Mouse (Mus musculus): ENCODE measurements around the gene Ccdc96.

The Ccdc96 gene

DNA sequence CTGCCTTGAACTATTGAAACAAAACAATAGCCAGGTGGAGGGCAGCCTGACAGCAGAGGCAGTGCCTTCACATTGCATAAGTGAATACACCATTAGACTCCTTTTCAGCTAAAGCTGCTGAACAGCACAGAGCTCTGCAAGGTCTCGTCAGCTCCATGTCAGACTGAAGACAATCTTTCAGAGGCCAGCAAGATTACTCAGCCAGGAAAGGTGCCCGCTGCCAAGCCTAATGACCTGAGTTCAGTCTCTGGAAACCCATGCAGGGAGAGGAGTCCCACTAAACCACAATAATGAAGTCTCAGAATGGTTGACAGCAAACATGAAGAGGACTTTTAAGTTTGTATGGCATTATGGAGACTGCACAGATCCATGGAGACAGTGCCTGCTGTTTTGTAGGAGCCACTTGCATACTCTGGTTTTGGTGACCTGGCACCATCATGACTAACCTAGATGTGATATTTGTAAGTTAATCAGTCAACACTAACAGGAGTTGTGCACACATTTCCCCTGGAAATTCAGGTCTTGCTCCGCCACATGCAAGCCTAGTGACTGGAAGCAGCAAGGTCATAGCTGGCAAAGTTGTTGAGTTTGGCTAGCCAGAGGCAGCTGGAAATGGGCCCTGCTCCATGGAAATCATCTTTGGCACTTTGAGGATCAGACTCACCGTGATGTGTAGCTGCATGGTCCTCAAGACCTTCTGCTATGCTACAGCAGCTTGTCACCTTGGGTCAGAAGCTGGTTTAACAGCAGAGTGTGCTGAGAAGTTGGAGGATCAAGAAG, 11.3 kb upstream of the Ccdc96 start:
- no peak for DNase-seq (ENCODE audit: low read depth, low spot score)

DNA sequence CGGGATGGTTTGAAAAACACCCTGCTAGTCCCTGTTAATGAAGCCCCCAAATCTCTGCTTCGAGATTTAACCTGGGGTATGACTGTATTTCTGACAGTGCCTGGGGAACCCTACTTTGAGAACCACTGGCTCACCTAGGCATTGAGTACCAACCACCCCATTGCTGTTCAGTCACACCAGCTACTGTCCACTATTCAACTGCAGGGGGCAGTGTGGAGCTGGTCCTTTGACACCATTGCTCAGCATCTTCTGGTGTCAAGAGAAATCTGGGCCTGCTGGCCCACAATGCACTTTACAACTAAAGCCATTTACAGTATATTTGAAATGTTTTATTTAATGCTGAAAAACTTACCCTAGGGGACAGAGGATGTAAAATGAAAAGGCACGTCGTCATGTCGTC, 10.1 kb upstream of the Ccdc96 start:
- peak; percentile 66 for DNase-seq (ENCODE audit: low read depth, low spot score)

DNA sequence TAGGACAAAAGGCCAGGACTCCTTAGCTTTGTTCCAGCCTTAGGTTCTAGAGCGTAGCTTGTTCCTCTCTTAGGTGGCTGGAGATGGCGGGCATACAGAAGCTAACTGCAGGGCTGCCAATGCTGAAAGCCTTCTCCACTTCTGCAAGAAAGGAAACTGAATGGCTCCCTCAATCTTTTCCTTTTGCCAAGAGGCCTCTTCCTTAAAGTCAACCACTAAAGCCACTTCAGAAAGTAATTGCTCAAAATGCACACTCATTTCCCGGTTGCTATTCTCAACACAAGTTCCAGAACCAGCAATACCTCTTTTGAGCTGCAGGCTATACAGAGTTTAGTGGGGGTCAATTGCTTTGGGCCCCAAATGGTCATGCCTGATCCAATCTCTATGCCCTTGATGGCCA, 6.9 kb upstream of the Ccdc96 start:
- DNase-seq (ENCODE audit: low read depth, low spot score) = no peak

DNA sequence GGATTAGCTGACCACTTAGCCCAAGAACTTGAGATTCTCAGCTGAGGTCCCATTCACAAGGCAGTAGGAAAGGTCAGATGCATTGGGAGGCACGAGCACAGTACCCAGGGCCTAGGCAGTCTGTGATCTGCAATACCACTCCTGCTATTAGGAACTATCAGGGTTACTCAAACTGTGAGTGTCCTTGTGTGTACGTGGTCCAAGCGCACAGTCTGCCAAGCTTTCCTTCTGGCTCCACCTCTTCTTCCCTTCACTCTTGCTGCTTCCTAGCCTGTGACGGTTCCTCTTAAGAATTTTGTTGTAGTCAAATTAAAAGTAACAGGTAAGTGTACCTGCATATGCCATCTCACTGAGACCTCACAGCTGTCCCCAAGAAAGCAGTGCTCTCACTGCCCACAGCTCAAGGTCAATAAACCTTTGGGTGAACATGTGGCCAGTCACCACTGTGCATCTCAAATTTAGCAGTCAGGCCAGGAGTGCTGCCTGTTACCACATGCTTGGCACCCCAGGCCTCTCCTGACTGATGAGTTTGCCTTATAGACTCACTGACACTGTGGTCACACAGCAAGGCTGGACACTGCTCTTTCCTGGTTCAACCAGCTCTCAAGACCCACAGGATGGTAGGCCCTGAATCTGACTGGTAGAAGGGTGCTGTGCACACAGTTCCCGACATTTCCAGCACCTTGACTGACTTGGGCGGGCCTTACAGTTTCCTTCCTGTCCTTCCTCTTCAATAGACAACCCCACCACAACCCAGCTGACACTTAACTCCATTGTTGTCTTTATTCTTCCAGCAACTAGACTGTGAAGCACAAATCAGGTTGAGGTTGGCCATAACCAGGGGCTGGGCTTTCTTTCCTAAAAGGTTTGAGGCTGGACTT, 5.6 kb upstream of the Ccdc96 start:
- no peak for DNase-seq (ENCODE audit: low read depth, low spot score)

DNA sequence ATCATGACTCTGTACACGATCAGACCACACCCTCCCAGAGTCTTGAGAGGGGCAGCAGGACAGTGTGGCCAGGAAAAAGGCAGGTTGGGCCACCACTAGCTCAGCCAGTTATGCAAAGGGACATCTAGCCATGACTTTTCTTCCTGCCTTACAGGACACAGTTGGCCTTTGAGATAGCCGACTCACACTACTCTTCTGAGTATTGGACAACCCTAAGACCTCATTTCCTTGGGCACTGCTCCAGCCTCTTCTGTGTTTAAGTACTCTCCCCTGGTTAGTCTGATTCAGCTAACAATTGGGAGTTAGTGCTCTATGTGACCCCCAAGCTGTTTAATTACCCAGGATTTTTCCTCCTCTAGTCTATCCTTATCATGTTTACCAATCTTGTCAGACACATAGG, 4.7 kb upstream of the Ccdc96 start:
- no peak for DNase-seq (ENCODE audit: low read depth, low spot score)

DNA sequence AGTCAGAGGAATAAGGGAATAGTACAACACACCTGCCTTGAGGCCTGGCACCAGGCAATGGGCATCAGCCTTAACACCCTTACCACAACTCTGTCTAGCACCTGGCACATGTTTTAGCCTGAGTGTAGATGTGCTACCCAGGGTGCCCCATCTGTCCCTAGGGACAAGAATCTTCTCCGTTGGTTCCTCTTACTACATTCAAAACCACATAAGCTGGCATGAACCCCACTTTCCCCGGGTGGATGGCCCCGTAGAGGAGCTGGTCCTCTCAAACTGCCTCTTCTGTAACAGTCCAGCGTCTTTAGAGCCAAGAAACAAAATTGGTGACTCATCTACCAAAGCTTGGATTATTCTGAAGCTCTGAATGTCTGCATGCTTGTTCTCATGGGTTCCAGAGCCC, 4.0 kb upstream of the Ccdc96 start:
- no peak for DNase-seq (ENCODE audit: low read depth, low spot score)

DNA sequence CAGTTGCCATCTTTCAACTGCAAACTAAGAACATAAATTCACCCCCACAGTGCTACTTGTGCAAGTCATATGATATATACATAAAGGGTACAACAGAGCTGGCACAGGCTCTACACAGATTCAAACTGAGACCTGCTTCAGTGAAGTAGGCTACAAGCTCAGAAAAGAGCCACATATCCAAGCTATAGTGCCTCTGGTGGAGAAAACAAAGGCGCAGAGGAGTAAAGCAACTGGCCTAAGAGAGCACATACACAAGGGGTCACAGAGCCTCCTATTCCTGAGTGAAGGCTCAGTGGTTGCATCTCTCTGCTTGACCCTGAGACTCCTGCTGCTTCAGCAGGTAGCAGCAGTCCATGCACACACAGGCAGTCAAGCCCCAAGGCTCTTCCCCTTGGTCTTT, 3.3 kb upstream of the Ccdc96 start:
- no peak for DNase-seq (ENCODE audit: low read depth, low spot score)

DNA sequence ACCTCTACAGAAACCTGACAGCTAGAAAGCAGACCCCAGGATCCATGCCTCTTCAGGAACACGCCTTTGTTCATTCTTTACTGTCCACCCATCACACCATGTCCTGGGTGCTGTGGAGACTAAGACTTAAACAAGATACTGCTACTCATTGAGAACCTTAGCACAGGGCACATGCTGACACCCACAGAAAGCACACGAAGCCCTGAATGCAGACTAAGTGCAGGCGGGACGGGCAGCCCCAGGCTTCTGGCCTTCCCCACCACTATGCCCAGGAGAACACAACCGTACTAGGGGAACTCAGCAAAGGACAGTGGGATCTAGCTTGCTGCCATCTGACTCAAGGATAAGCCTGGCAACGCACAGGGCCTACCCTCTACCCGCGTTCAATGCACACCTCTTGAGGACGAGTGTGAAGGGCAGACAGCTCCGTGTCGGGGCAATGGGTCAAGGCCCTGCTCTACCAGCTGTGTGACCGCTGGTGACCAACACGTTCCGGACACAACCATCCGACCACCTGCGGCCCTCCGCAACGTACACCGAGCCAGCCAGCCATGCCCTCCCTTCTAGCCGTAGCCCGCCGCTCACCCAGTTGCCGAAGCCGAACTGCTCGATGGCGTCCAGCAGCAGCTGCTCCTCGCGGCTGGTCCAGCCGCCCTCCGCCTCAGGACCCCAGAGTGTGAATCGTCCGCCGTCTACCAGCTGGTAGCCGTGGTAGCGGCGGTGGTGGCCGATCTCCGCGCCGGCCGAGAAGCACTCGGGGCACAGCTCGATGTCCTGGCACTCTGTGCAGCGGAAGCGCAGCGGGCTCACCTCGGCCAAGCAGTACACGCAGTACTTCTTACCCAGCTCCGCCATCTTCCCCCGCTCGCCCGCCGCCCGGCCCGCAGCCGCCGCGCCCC, 936 bp upstream of the Ccdc96 start:
- DNase-seq (ENCODE audit: low read depth, low spot score) = peak; percentile 43

DNA sequence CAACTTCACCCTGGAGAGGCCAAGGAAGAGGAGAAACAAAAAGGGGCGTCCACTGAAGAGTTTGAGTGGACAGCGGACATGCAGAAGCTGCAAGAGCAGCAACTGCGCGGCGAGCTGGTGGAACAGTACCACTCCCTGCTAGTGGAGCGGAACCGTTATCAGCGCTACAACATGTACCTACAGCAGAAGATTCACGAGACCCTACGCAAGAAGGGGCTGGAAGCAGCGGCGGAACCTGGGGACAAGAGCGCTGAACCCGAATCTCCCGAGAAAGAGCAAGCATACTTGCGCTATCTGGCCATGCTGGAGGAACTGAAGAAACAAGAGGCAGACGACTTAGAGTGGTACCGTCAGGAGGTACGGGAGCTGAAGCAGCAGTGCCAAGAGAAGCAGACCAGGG, 918 bp downstream of the Ccdc96 start:
- no peak for DNase-seq (ENCODE audit: low read depth, low spot score)

DNA sequence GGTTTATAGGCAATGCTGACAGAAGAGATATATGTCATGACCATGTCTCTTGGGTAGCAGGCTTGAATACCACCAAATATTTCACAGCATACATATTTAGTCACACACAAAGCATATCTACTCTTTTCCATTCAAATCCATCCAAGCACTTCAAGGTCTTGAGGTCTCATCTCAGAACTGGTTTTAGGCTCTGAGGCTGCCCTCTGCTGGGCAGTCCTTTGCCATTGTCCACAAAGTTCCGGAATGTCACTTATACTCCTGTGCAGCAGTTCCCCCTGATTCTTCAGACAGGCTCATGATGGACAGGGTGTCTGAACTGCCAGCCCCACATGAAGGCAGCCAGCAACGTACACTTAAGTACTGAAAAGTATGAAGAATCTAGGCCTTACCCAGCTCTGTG, 4.8 kb downstream of the Ccdc96 start:
- DNase-seq (ENCODE audit: low read depth, low spot score) = no peak

DNA sequence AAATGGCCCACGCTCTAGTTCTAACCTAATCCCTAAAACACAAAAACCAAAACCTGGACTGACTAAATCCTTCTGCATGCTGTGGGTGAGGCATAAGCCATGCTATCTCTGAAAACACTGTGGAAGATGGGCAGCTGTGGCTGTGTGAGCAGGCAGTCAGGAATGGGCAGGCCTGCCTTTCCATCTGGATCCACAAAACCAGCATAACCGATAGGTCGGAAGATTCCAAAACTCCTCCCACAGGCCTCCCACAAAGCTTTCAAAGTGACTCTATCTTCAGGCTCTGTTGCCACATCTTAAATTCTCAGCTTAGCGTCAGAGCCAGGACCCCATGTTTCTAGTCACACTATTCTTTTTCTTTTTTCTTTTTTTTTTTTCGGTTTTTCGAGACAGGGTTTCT, 9.5 kb downstream of the Ccdc96 start:
- no peak for DNase-seq (ENCODE audit: low read depth, low spot score)

DNA sequence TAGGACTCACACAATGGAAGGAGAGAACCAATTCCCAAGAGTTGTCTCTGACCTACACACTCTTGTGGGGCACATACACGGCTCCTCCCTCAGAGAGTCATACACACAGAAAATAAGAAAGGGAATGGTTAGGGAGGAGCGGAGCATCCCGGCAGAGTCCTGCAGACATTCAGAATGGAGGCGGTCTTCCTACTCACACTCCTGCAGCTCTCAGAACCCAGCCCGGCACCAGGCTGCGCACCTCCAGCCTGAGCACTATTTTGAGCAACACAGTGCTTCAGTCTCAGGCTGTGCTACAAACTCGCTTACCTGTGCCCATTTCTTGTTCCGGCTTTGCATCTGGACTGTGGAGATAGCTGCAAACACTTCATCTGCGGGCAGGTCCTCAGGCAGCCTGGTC, 10.3 kb downstream of the Ccdc96 start:
- no peak for DNase-seq (ENCODE audit: low read depth, low spot score)

DNA sequence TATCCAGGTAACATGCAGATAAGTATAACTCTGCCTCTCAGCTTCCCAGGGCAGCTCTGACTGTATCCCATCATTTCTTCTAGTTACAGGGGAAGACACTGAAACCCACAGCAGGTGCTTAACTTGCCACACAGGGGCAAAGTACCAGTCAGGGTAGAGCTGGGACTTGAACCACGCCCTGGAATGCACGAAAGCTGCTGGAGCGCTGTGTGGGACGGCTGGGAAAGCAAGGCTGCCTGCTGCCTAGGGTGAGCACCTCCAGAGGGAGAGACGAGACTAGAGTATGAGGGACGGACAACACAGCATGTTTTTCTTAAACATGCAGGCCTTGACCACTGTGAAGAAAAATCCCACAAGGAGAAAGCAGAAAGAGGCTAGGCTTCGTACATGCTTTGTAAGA, 20.8 kb downstream of the Ccdc96 start:
- DNase-seq (ENCODE audit: low read depth, low spot score) = no peak

DNA sequence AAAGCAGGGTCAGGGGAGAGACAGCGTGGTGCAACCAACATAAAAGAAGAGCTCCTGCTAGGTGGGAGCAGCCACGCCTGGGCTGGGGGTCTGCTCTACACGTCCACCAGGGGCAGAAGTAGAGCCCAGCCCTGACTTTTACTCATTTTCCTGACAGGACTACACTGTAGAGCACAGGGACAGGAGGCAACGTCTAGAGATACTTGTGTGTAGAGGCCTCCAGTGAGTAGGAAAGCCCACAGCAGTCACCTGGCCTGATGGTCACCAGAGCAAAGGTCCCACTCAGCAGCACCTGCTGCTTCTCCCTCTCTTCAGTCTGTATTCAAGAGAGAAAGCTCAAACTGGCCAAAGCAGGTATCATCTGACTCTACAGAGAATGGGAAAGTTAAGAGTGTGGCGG, 21.3 kb downstream of the Ccdc96 start:
- DNase-seq (ENCODE audit: low read depth, low spot score) = no peak

DNA sequence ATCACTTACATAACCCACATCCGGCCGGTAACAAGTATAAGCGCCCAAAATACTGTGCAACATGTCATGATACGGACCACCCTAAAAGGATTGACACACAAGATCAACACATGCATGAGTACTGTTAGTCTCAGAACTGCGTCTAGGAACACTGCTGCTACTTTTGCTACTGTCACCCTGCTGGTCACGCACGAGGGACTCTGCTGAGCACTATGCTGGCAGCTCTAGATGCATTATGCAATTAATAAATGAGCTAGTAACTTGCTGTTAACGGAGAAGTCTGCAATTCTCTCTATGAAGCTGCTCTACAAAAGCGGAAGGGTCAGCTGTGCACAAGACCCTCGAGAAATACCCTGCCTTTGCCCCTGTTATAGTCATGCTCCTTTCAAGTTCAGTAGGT, 24.0 kb downstream of the Ccdc96 start:
- no peak for DNase-seq (ENCODE audit: low read depth, low spot score)

DNA sequence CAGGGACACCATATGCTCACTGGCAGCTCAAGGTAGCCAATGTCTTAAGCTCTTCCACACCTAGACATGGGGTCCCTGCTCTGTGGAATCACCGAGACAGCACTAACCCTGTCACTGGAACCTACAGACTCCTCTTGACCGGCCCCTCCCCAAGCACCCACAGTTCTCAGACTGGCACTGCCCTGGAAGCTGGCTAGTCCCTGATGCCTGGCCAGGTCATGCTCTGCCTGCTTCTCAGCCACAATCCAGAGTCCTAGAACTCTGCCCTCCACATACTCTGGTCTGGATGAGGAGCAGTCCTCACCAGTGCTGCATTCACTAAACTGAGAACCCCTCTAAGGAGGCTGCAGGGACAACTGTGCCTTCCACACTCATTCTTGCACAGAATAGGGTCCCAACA, 26.6 kb downstream of the Ccdc96 start:
- no peak for DNase-seq (ENCODE audit: low read depth, low spot score)

DNA sequence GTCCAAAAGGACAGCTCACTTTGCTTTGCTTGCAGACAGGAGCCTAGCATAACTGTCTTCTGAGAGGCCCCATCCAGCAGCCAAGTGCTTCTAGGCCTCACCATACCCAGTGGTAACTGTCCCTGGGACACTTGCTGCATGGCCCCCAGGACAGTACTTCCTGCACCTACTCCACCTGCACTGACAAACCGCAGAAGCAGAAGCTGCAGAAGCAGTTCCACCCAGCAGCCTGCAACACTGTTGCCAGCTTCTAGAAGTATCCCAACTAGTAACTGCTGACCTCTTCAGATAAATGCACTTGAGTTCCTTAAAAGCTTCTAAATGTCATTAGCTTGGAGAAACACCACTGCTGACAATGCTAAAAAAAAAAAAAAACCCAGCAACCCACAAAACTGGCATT, 30.7 kb downstream of the Ccdc96 start:
- no peak for DNase-seq (ENCODE audit: low read depth, low spot score)

DNA sequence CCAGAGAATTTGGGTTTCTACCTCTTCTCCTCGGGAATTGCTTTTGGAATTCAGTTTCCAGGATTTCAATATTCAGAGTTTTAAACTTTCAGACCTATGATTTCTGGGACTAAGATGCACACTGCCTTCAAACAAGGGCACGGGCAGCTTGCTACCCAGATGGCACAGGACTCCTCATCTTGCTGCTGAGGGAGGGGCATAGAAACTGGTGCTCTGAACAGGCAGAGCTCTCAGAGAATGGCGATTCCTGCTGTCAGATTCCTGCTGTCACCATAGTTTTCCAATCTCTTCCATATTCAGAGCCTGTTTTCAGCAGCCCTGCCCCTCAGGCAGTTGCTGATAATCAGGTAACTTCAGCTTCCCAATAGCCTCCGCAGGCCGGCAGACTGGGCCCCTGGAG, 31.2 kb downstream of the Ccdc96 start:
- no peak for DNase-seq (ENCODE audit: low read depth, low spot score)

DNA sequence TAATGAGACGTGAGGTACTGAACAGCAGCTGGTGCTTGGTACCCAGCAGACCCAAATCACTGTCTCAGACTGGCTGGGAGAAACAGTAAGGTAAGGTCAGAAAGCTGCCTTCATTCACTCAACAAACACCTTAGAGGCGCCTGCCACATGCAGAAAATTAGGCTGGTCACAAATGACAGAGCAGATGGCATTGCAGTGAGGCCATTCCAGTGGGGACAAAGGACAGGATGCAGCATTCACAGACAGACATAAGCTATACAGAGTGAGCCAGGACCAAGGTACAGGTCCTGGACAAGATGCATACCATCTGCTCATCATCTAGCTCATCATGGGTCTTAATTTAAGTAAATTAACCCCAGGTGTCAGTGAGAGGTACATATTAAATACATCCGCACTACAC, 33.2 kb downstream of the Ccdc96 start:
- no peak for DNase-seq (ENCODE audit: low read depth, low spot score)

DNA sequence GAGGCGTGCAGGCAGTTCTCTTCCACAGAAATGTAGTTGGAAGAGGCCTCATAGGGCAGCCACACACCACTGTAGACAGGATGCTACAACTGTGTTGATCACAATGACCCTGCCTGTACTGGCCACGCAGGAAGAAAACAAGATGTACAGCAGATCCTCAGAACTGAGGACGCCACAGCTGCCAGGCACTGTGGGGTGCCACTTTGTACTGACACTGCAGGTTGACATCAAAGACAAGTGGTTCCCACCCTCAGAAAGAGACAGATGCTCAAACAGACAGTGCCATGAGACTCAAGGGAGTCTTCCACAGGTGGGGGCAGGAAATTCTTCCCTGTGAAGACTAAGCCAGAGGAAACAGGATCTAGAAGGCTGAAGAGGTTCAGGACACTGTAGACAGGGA, 35.4 kb downstream of the Ccdc96 start:
- no peak for DNase-seq (ENCODE audit: low read depth, low spot score)

DNA sequence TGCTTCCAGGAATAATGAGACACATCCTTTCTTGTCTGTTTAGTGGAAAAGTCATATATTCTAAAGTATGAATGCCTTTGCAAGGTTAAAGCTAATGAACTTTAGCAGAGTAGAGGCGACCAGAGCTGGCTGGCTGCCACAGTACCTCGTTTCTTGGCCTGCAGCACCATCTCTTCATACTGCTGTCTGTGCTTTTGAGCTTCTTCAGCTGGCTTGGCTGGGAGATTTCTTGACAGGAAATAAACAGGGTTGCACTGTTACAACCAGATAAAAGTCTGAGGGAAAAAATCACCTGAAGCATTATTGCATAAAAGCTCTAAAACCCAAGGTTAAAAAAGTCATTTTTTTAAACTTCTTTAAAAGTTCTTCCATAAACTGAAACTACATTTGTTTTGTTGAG, 38.4 kb downstream of the Ccdc96 start:
- DNase-seq (ENCODE audit: low read depth, low spot score) = no peak

DNA sequence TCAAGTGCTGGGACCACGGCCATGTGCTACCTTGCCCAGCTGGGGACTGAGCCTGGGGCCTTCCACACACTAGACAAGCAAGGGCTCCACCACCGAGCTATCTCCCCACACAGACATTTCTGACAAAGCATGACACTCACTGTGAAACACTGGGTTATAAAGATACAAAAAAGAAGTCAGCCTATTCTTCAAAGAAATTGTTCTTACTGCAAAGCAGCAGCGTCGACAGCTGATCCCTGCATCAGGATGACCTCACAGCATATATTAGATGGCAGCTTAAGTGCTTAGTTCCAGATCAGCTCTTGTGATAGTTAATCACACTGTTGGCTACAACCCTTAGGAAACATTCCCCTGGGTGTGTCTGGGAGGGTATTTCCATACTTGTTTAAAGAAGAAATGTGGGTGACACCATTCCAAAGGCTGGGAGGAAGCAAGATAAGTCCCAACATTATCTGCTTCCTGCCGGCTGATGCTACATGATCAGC, 38.9 kb downstream of the Ccdc96 start:
- DNase-seq (ENCODE audit: low read depth, low spot score) = no peak
